Mouse (Mus musculus): ENCODE measurements around the gene Paqr5. TPM values are rescaled to one million over a fixed set of nuclear protein-coding genes. Genes with fewer than 3 reads are reported as not detected.

The Paqr5 gene
- polyA plus RNA-seq, 1 experiment from 2014 or later = 0.25 TPM

- no peak overlapping the region for H3K9ac ChIP-seq (replicated peaks; ENCODE audit: low read depth, low read length)
- no peaks in the 10 kb centered on the region for H3K9me3 ChIP-seq (ENCODE audit: control insufficient read depth, low read length)
- H3K4me3 ChIP-seq (replicated peaks; ENCODE audit: low read length) = no peak overlapping the region
- H3K27me3 ChIP-seq (replicated peaks; ENCODE audit: control insufficient read depth, insufficient read depth, low read length) = no peaks in the 10 kb centered on the region
- H3K36me3 ChIP-seq (ENCODE audit: control insufficient read depth, insufficient read depth) = peaks cover 9% of the 10 kb centered on the region
- no peak overlapping the region for H3K4me2 ChIP-seq (ENCODE audit: low read length)
- ATAC-seq = no peak
- 93% methylated on average over 1 of the region's 1 CpGs for WGBS
- H3K27ac ChIP-seq (ENCODE audit: low read length) = no peak overlapping the region
- H3K4me1 ChIP-seq (replicated peaks; ENCODE audit: control insufficient read depth, insufficient read depth, low read length) = peaks cover 17% of the 10 kb centered on the region
Measured at GRCm38 (mm10) chr9:61909633-61910032, 117.0 kb downstream of the Paqr5 start.

GRCm38 (mm10) chr9:61908832-61909407, 117.7 kb downstream of the Paqr5 start:
- no peak for ATAC-seq
- 90% methylated on average over 11 of the region's 11 CpGs for WGBS

GRCm38 (mm10) chr9:61908341-61908740, 118.3 kb downstream of the Paqr5 start:
- H3K9me3 ChIP-seq (ENCODE audit: control insufficient read depth, low read length) = no peaks in the 10 kb centered on the region
- no peak for ATAC-seq
- no peaks in the 10 kb centered on the region for H3K27me3 ChIP-seq (replicated peaks; ENCODE audit: control insufficient read depth, insufficient read depth, low read length)
- H3K4me2 ChIP-seq (ENCODE audit: low read length) = no peak overlapping the region
- no peak overlapping the region for H3K27ac ChIP-seq (ENCODE audit: low read length)
- peaks cover 12% of the 10 kb centered on the region for H3K4me1 ChIP-seq (replicated peaks; ENCODE audit: control insufficient read depth, insufficient read depth, low read length)
- 80% methylated on average over 3 of the region's 3 CpGs for WGBS
- no peak overlapping the region for H3K4me3 ChIP-seq (replicated peaks; ENCODE audit: low read length)
- H3K9ac ChIP-seq (replicated peaks; ENCODE audit: low read depth, low read length) = no peak overlapping the region
- peaks cover 9% of the 10 kb centered on the region for H3K36me3 ChIP-seq (ENCODE audit: control insufficient read depth, insufficient read depth)

More at GRCm38 (mm10) chr9:61908832-61909407, 117.7 kb downstream of the Paqr5 start:
- Histone ChIP-seq H3K4me2 (ENCODE audit: low read length) (no peak overlapping the region), H3K36me3 (ENCODE audit: control insufficient read depth, insufficient read depth) (peaks cover 9% of the 10 kb centered on the region), H3K9me3 (ENCODE audit: control insufficient read depth, low read length) (no peaks in the 10 kb centered on the region), H3K27me3 (replicated peaks; ENCODE audit: control insufficient read depth, insufficient read depth, low read length) (no peaks in the 10 kb centered on the region), H3K4me1 (replicated peaks; ENCODE audit: control insufficient read depth, insufficient read depth, low read length) (peaks cover 17% of the 10 kb centered on the region), H3K4me3 (replicated peaks; ENCODE audit: low read length) (no peak overlapping the region), H3K9ac (replicated peaks; ENCODE audit: low read depth, low read length) (no peak overlapping the region), H3K27ac (ENCODE audit: low read length) (no peak overlapping the region)

GRCm38 (mm10) chr9:61907621-61908295, 118.9 kb downstream of the Paqr5 start:
- ATAC-seq = no peak
- peaks cover 9% of the 10 kb centered on the region for H3K36me3 ChIP-seq (ENCODE audit: control insufficient read depth, insufficient read depth)
- H3K4me3 ChIP-seq (replicated peaks; ENCODE audit: low read length) = no peak overlapping the region
- H3K9me3 ChIP-seq (ENCODE audit: control insufficient read depth, low read length) = no peaks in the 10 kb centered on the region
- H3K4me2 ChIP-seq (ENCODE audit: low read length) = no peak overlapping the region
- no peak overlapping the region for H3K27ac ChIP-seq (ENCODE audit: low read length)
- WGBS = 91% methylated on average over 4 of the region's 4 CpGs
- H3K4me1 ChIP-seq (replicated peaks; ENCODE audit: control insufficient read depth, insufficient read depth, low read length) = peaks cover 6% of the 10 kb centered on the region
- no peak overlapping the region for H3K9ac ChIP-seq (replicated peaks; ENCODE audit: low read depth, low read length)
- H3K27me3 ChIP-seq (replicated peaks; ENCODE audit: control insufficient read depth, insufficient read depth, low read length) = no peaks in the 10 kb centered on the region

- WGBS = 67% methylated on average over 10 of the region's 10 CpGs
- no peak for ATAC-seq
Measured at GRCm38 (mm10) chr9:61906912-61907311, 119.7 kb downstream of the Paqr5 start.

GRCm38 (mm10) chr9:61905576-61905975, 121.1 kb downstream of the Paqr5 start:
- no peak for ATAC-seq
- no peaks in the 10 kb centered on the region for H3K9me3 ChIP-seq (ENCODE audit: control insufficient read depth, low read length)
- H3K4me1 ChIP-seq (replicated peaks; ENCODE audit: control insufficient read depth, insufficient read depth, low read length) = peaks cover 5% of the 10 kb centered on the region
- H3K27ac ChIP-seq (ENCODE audit: low read length) = no peak overlapping the region
- H3K4me2 ChIP-seq (ENCODE audit: low read length) = no peak overlapping the region
- H3K4me3 ChIP-seq (replicated peaks; ENCODE audit: low read length) = no peak overlapping the region
- WGBS = 63% methylated on average over 5 of the region's 5 CpGs
- no peaks in the 10 kb centered on the region for H3K36me3 ChIP-seq (ENCODE audit: control insufficient read depth, insufficient read depth)
- no peak overlapping the region for H3K9ac ChIP-seq (replicated peaks; ENCODE audit: low read depth, low read length)
- H3K27me3 ChIP-seq (replicated peaks; ENCODE audit: control insufficient read depth, insufficient read depth, low read length) = no peaks in the 10 kb centered on the region

More at GRCm38 (mm10) chr9:61906912-61907311, 119.7 kb downstream of the Paqr5 start:
- no peaks in the 10 kb centered on the region for H3K27me3 ChIP-seq (replicated peaks; ENCODE audit: control insufficient read depth, insufficient read depth, low read length)
- no peak overlapping the region for H3K4me2 ChIP-seq (ENCODE audit: low read length)
- H3K9ac ChIP-seq (replicated peaks; ENCODE audit: low read depth, low read length) = no peak overlapping the region
- H3K9me3 ChIP-seq (ENCODE audit: control insufficient read depth, low read length) = no peaks in the 10 kb centered on the region
- no peak overlapping the region for H3K27ac ChIP-seq (ENCODE audit: low read length)
- H3K36me3 ChIP-seq (ENCODE audit: control insufficient read depth, insufficient read depth) = peaks cover 5% of the 10 kb centered on the region
- peaks cover 7% of the 10 kb centered on the region for H3K4me1 ChIP-seq (replicated peaks; ENCODE audit: control insufficient read depth, insufficient read depth, low read length)
- H3K4me3 ChIP-seq (replicated peaks; ENCODE audit: low read length) = no peak overlapping the region

- Histone ChIP-seq H3K36me3 (ENCODE audit: control insufficient read depth, insufficient read depth) (no peaks in the 10 kb centered on the region), H3K9me3 (ENCODE audit: control insufficient read depth, low read length) (no peaks in the 10 kb centered on the region), H3K27ac (ENCODE audit: low read length) (no peak overlapping the region), H3K27me3 (replicated peaks; ENCODE audit: control insufficient read depth, insufficient read depth, low read length) (no peaks in the 10 kb centered on the region), H3K4me3 (replicated peaks; ENCODE audit: low read length) (no peak overlapping the region), H3K9ac (replicated peaks; ENCODE audit: low read depth, low read length) (no peak overlapping the region), H3K4me2 (ENCODE audit: low read length) (no peak overlapping the region), H3K4me1 (replicated peaks; ENCODE audit: control insufficient read depth, insufficient read depth, low read length) (peaks cover 11% of the 10 kb centered on the region)
- no peak for ATAC-seq
- 66% methylated on average over 7 of the region's 7 CpGs for WGBS
Measured at GRCm38 (mm10) chr9:61904201-61904600, 122.5 kb downstream of the Paqr5 start.

Other genes starting within 250 kb of the Paqr5 start
- gene Rplp1, start 112.3 kb downstream of the Paqr5 start, polyA plus RNA-seq (2015; fragmentation: Nextera tagmentation; extraction: Ambion mirVana) = 804 and 844 TPM in 2 replicates
- 36.6 and 37.5 TPM in 2 replicates for gene Kif23, start 80.1 kb downstream of the Paqr5 start, polyA plus RNA-seq (2015; fragmentation: Nextera tagmentation; extraction: Ambion mirVana)
- gene Glce, start 95.8 kb upstream of the Paqr5 start, polyA plus RNA-seq (2015; fragmentation: Nextera tagmentation; extraction: Ambion mirVana) = 22.7 and 22.9 TPM in 2 replicates

All from forebrain, embryonic 16.5 days (tissue).